Mouse (Mus musculus) adrenal gland, adult 2 months (tissue): ENCODE results near the gene Cacna2d3. TPM values are rescaled to one million over a fixed set of nuclear protein-coding genes. Genes with fewer than 3 reads are reported as not detected.

Experiments used
- DNase-seq: peaks from one replicate; pipeline ENCODE4 v3.0.0; 2021
- polyA plus RNA-seq: library from polyadenylated mRNA; depleted of rRNA; stranded (reverse); fragments of >200 nt; gene quantifications from 2 replicates; pipeline ENCODE4 v1.2.3, GENCODE M21; 2012
- total RNA-seq, 2 experiments: library from RNA; stranded (reverse); gene quantifications; 2 replicates each; pipeline ENCODE4 v1.2.3; 2021

Gene Cacna2d3
- total and polyA plus RNA-seq, 3 experiments: 0.67 to 2.7 (median 2.7) TPM

DNA sequence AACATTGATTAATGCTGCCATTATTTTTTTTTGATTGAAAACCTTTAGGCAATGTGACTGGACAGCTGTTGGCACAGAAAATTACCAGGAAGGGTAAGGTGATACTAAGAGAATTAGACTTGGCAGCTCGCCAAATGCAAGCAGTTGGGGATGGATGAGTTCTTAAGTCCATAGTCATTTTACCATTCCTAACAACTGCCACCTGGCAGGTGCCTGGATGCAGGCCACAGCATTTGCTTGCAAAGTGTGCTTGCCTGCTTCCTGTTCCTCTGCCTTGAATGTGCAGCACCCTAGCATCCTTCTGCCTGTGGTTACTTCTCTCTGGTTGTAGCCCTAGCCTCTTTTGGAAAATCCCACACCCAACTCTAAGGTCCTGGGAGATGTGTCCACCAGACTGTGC lies 236.2 kb downstream of the Cacna2d3 start:
- DNase-seq: no peak

DNA sequence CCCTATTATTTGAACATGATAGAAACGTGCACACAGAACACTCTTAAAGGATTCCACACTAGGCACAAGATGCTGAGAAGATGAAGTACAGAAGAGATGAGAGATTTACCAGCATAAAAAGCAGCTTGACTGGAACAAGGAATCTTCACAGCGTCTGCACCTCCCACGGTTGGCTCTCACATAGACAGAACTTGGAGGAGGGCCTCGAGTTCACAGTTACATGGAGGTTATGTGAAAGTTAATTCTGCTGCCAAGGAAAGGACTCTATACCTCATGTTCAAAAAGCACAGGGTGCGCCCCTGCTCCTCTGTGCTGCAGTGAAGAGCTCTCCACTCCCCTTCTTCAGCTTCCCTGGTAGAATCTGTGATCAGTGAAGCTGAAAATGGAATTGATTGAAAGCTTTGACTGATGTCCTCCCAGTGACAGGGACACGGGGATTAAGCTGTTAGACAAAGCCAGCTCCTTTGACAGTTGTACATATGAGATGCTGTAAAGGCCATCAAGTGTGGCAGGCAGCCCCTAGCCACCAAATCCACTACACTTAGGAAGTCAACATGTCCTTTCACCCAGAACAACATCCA lies 243.2 kb downstream of the Cacna2d3 start:
- DNase-seq: no peak

DNA sequence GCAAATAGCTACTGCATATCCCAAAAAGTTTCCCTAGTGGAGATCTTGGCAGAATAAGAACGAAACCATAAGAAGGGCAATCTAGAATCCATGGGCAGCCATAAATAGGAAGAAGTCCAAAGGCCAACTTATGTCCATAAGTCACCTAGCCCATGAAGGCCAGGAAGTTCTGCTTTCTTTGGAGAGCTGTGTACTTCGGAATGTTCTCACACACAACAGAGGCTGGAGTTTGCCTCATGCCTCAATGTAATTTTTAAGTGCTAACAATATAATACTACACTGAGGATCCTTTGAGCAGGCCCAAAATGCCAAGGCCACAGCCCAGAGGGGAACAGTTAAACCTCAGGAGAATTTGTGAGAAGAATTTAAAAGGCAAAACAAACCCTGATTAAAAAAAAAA lies 257.4 kb downstream of the Cacna2d3 start:
- no peak for DNase-seq

DNA sequence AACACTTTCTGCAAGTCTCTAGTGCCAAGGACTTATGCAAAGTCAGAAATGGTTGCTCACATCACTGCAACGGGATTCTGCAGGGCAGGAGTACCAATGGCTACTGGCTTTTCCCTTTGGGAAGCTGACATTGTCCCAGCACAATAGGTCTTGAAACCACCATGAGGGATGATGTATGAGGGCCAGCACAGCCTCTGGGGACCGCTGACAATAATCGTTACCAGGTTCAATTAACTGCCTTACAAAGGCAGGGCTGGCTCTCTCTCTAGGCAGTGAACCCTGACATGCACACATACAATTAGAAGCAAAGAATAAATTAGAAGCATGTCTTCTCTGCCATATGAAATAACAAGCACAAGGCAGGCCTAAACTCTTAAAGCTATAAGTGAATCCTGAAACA lies 272.5 kb downstream of the Cacna2d3 start:
- no peak for DNase-seq

DNA sequence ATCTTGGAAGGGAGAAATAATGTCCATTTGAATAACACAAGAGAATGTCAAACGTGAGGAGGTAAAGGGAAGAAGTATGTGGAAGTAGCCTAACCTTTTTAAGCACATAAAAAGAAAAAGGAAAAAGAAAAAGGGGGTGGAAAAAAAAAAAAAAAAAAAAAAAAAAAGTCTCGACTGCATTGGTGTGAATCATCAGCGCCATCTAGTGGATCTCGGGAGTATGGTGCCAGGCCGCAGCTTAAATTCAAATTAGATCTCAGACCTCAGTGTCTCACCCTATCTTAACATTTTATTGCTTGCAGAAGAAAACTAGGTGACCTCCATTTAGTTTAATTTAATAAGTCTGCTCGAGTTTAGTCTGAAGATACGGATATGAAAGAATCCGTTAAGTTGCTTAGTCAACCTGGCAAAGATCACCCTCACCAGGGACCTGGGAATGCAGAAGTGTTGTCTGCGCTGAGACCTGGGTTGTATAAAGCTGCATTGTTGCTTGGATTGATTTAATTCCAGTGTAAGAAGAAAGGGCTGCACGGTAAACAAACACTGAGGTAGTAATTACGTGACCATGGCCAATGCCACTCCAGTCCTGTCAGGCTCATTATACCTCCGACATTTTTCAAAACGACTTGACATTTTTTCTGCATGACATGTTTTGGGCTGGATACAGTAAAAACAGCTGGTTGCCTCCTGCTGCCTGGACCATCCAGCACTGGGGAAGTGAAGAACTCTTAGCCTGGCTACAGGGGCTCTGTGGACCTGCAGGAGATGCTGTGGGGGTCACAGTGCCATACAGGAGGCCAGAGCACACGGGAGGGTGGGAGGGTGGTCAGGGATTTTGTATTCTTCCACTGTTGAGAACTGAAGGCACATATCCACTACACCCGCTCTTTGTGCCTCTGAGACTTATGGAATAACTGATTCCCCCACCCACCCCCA lies 278.3 kb downstream of the Cacna2d3 start:
- DNase-seq: peak; percentile 42

DNA sequence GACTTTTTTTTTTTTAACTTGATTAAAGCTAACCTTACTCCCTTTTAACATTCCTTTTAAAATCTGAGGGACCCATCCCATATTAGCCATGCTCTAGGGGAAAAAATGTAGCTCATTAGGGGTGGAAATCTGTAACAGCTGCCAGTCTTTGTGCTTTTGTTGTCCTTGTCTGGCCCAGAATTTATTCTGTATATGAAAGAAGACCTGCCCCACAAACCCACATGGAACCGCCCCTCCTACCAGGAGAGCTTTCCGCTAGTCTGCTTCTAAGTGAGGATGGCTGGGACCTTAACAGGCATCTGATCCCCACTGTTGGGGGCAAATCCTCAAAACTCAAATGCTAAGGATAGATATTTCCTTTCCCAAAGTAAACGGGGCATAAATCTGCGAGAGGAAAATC lies 279.2 kb downstream of the Cacna2d3 start:
- no peak for DNase-seq

DNA sequence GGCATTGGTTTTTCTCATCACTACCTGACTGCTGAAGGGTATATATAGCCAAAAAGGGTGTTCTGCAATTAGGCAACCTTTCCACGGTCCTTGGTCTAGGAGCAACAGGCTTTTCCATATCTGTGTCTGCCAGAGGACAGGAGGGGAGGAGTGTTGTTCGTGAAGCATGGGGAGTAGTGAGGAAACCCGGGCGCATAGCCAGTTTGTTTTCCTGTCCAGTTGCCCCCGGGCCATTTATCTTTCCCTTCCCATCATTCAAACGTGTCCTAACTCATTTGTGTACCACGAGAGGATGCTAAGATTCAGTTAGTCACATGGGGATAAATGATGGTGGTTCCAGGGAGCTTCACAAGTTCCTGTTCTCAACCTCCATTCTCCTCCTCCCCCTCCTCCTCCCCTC lies 283.0 kb downstream of the Cacna2d3 start:
- DNase-seq: no peak

DNA sequence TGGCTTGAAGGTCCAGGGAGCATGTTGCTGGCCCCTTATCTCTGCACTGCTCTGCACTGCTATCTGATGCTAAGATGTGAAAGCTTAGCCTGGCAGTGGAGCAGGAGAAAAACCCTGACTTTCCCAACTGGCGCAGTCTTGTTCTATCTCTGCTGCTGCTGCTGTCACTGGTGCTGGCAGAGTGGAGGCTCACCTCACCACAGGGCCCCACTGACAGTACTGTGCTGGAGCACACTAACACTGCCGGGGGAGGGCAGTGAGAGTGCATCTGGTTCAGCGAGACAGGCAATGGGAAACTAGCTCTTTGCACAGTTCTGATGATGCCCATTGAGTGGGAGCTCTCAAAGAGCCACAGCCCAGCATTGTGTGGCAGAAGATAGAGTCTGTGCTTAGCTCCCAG lies 283.4 kb downstream of the Cacna2d3 start:
- no peak for DNase-seq

DNA sequence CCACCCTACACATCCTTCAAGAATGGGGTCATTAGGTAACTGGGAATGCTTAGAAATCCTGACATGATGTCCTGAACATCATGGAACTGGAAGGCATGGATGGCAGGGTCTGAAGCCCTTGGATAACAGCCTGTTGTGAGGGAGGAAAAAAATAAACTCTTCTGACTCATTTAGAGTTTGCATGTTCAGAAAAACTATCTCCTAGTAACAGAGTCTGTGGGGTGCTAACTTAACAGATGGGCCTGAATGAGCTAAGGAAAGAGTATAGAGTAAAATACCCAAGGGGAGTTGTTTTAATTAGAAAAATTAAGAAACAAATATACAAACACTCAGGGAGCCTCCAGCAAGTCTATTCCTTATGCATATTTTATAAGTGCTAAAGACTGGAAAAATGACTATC lies 286.5 kb downstream of the Cacna2d3 start:
- no peak for DNase-seq

DNA sequence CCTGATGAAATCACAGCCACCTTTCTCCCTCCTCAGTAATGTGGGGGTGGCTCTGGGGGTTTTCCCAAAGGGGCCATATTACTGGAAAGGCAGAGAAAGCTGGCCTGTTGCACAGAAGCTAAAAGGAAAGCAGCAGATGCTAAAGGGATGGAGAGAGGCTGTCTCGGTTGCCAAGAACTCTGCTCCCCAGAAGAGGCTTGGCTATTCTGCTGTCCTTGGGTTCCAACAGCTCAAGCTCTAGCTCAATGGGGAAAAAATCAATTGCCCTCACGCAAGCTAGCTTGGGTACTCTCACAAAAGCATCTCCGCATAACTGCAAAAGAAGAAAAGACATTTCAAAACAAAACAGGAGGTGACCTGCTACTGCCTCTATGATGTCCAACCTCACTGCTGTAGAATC lies 287.9 kb downstream of the Cacna2d3 start:
- DNase-seq: peak; percentile 26

DNA sequence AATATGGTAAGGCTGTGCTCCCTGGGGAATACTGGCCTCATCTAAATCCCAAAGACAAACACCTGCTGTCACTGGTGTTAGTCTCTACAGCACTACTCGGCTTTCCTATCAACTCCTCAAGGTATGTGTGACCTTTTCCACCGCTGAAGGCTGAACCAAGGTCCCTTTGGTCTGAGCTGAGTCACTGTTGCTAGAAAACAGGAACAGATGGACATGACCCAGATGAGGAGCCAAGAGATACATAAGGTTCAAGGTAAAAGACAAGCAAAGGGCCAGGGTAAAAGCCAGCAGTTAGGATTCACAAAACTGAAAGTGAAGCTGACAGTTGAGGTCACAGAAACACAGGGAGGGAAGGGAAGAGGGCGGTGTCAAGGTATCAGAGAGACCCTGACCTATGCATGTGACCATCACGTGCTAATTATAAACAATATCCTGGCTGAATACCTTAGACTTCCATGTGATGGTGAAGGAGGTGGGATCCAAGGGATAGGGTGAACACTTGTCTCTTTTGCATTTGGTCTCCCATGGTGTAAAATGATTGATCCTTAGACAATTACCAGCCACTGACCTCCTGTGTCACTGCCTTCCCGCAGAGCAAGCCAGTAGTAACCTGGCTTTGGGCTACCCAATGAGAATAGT lies 288.5 kb downstream of the Cacna2d3 start:
- peak; percentile 71 for DNase-seq

DNA sequence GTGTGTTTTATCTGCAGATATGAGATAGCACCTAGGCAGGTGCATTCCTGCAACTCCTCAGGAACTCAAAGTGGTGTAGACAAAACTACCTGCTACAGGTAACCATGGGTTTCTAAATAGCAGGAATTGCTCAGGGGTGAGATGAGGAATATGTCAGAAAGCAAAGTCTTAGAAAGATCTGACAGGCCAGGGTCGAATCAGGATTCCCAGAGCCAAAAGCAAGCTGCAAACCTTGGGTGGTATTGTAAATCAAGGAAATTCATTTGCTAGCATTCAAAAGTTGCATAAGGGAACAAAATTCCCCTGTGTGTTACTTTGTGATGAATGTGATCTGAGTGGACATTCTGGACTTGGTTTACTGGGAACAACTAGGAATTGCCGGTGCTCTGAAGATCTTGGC lies 291.9 kb downstream of the Cacna2d3 start:
- DNase-seq: peak; percentile 63

DNA sequence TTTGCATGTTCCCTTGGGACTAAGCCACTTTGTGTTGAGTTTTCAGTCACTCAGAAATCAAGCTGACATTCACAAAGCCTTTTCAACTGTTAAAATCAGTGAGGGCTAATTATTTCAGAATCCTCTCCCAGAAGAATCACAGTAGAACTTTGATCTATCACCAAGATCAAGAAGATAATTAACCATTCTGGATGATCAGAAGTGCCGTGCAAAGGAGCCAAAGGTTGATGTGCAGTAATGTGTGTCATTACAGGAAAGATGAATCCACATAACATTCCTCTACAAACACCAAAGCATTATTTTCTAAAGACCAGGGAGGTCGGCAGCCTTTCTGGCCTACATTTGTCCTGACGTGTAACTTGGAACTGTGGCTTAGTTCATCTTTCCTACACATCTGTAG lies 296.0 kb downstream of the Cacna2d3 start:
- no peak for DNase-seq

DNA sequence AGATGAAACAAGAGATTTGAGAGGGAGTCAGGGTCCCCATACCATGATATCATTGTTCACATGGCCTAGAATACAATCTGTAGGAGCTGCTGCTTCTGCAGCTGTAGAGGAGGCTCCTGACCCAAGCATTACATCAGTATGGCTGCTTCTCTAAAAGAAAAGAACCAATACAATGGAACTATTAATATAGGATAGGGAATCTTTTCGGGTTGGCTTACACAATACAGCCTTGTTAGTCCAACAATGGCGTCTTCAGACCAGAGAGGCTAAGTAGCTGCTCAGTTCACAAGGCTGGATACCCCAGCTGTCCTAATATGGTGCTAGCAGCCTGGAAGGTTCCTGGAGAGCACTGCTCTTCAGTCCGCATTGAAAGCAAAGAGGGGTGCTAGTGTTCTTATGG lies 296.5 kb downstream of the Cacna2d3 start:
- no peak for DNase-seq

DNA sequence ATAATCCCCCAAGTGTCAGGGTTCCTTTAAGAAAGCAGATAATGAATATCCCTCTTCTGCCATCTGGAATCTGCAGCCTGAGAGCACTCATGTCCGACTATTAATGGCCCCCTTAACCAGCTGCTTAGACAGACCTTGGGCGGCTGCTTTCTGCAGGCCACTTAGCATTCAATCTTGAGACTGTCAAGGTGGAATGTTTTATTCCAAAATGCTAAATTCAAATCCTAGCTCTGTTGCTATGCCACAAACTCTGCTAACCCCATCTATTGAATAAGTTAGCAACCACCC lies 315.8 kb downstream of the Cacna2d3 start:
- no peak for DNase-seq

DNA sequence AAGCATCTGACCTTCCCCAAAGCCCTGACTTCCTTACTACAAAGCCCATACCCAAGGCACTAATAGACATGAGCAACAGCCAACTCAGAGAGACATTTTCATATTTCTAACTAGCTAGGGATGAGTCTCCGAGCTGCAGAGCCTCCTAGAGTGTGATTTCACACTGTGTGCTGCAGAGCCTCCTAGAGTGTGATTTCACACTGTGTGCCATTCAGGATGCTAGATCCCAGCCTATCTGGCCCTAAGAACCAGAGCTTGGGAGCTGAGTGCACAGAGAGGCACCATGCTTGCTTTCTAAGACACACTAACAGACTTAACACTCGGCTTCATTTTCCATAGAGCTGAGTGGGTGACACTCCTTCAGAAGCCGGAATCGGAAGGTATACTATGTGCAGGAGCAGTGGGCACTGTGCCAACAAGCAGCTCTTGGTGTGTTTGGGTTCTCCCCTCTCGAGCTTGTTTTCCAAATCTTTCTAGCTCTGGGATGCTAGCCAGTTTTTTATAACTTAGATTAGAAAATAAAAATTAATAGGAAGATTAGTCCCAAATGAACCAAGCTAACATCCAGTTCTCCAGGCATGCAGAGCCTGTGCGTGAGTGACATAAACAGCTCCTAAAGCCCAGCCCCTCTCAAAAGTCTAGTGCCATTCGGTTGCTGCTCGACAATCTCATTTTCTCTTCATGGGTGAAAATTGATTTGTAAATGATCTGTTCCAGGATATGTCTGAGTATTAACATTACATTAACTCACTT lies 316.4 kb downstream of the Cacna2d3 start:
- DNase-seq: no peak

DNA sequence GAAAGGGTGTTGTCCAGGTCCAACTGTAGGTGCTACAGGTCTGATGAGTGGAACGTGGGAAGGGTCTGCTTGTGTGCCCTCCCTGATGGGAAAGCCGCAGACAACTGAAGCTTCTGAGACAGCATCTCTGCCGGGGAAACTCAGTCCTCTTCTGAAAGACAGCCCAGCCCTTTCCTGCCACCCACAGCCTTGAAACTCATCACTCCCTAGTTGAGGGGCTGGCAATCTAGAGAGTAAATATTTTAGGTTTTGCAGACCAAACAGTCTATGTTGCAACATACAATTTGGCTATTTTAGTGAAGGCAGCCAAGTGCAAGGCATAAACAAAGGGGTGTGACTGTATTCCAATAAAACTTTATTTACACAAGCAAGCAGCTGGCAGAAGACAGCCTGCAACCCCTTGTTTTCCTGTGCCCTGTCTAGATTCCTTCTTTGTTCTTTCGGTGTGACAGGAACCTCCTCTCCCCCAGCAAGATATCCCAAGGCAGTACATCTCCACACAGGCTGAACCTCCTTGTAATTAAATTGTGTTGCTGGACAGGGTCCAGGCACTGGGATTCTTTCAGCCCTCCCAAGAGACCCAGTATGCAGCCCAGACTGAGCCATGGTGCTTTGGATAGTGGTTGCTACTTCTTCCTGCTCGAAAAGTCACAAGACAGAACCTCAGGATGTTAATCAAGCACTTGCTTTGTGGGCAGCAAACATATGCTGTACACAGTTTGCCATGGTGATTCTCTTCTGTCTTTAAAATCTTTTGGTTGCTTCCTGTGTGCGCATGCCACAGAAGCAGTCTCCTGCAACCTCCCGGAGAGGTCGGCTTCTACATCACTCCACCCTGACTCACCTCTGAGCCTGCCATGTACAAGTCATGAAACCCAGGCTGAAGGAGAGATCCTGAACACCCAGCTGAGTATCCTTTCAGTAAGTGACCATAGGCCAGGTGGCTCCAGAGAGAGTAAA lies 317.5 kb downstream of the Cacna2d3 start:
- no peak for DNase-seq

DNA sequence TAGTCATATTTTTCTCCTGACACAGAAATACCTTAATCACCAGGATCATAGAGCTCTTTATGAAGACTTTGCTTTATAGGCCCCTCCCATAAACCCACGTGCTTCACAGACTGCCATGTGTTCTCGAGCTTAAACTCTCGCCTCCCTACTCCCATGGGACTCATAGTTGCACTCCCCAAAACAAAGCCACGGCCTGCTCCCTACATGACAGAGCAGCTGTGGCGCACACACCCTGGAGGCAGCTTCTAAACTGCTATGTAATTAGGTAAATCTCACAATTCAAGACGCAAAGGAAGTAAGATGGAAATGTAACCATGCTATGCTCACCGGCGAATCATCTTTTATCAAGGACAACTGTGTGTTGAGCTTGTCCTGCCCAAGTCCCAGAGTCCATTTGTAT lies 319.2 kb downstream of the Cacna2d3 start:
- no peak for DNase-seq

DNA sequence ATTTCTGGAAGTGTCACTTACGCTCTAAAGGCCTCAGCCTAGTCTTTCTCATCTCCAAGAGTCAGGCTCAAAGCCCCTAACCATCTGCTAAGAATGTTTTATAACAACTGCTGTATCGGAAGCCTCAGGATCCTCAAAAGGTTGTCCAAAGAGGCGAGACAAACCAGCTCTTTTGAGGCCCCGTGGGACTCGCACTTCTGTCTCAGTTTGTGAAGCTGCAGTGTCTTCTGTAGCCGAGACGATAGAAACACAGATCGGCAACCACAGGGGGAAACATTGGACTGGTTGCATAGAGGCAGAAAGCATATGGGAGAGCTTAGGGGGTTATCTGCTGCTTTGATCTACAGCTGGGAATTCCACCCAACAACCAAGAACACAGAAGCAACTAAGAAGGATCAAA lies 327.9 kb downstream of the Cacna2d3 start:
- no peak for DNase-seq

DNA sequence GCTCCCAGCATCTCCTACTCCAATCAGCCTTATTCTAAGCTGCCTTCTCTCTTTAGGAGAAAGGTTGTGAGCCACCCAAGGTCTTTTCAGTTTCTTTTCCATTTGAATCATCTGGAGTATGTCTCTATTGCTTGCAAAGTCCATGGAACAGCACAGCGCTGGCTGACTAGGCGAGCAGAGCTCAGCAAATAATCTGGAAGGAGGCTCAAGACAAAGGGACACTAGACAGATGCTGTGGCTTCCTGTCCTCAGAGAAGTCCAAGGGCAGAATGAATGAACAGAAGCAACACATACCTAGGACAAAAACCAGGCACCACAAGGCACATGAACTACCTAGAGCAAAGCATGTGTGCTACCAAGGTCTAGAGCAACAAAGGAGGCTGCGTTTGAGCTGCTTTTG lies 328.8 kb downstream of the Cacna2d3 start:
- DNase-seq: no peak

DNA sequence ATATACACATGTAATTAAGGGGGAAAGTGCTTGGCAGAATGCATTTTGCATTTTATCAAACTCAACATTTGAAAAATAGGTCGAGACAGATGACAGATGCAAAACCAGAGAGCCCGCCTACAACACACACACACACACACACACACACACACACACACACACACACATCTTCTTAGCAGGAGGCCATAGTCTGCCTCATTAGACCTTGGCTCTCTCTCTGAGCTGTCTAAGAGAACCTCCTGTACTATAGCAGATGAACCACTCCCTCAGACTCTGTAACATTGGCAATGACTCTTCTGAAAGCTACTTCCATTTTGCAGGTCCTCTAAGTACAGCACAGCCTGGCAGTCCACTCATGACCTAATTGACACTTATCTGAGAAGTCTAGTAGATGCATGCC lies 330.2 kb downstream of the Cacna2d3 start:
- no peak for DNase-seq

DNA sequence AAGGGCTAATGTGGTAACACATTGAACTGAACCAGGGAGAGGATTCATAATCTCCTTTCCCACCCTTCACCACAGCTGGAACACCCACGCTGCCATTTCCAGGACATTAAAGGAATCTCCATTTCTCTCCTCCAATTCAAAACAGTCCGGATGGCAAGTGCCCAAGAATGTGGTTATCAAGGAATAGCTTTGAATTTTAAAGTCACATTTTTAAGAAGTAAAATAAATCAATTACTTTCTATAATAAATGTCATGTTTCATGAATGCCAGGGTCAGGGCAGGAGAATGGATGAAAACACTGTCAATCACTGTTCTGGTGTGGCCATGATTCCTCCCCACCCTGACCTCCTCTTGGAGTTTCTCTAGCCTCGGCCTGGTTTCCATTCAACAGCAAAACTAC lies 333.9 kb downstream of the Cacna2d3 start:
- DNase-seq: peak; percentile 70
